Mouse (Mus musculus) lung, postnatal 36 days (tissue): ENCODE data around the gene Senp5.
"Not testable (repeated sequence)": the region's sequence is repeated elsewhere in the genome, so short reads cannot be mapped to it uniquely, and the experiment has no call there.

Experiments used
- DNase-seq: peaks from one replicate; pipeline ENCODE4 v3.0.0; 2022; ENCODE audit warnings: mixed read lengths

Gene Senp5

DNA sequence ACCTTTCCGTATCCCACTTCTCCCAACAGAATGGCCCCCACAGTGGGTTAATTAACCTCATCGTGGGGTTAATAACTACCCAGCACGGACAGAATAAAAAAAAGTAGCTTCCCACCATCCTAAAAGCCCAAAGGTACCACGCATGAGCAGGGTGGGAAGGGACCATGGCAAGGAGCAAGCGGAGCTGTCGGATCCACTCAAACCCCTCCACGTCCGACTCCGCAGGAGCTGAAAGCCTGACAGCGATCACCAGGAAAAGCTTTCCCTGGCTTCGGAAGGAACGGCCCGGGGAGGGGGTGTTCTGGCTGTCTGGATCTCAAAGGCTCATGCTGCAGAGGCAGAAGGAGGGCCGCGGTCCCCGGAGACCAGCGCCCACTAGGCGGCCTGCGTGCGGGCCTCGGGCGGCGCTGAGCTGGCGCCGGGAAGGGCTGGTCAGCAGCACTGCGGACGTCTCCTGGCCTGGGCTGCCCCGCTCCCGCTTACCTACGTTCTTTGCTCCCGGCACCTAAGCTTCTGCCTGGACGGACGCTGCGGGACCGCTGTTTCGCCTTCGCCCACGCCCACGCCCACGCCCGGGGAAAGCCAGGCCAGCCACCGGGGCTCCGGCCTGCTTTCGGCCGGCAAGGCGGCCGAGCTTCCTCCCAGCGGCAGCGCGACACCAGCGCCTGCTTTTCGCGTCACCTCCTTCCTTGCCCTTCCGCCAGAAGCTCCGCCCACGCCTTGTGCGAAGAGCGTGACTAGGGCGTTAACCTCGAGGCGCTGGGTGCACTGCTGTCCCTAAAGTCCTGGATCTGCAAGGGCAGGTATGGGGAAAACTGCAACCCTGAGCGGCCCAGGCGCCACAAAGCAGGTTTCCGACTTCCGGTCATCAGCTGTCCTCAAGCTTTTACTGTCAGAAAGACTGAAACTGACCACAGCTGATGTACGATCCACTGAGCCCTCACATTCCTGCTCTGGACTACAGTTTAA, at the start of gene Senp5:
Gene Senp5, minus strand, starts transcription at position 779 of the 969 bp plus-strand sequence.
- DNase-seq, result peak; percentile 95

DNA sequence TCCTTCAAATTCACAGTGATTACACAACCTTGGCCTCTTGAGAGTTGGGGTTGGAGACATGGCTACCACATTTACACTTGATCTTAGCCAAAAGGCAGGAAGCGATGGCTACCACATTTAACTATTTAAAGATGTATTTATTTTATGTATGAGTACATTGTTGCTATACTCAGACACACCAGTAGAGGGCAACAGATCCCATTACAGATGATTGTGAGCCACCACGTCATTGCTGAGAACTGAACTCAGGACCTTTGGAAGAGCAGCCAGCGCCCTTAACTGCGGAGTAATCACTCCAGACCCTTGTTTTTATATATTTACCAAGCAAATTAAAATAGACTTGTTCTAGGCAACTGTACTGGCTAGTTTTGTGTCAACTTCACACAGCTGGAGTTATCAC, 39.3 kb upstream of the Senp5 start:
- no peak for DNase-seq

DNA sequence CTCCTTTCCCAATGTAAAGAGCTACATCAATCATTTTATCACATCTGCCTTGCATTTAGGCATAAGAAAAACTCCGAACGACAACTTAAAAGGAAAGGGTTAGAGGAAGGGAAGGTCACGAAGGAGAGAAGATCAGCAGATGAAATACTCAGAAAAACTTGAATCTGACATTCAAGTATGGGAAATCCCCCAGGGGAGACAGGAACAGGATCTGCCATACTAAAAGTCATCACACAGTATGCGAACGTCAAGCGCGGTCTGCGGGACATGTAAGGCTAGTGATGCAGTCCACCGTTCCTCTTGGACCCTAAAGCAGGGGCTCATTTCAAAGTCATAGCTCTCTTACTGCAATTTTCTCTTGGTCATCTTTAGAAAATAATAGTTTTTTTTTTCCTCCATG, 16.6 kb upstream of the Senp5 start:
- DNase-seq, result no peak

DNA sequence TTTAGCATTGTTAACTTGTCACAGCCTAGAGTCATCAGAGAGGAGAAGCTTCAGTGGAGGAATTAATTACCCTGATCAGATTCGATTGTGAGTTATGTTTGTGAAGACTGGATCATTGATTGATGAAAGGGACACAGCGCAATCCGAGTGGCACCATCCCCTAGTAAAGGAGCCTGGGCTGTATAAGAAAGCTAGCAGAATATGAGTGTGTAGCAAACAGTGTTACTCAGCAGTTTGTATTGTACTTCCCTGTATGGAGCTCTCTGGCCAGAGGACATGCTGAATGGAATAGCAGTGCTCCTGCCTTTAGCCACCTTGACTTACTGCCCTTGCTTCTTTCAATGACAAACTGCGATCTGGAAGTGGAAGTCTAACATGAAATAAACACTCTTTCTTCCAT, 7.2 kb upstream of the Senp5 start:
- DNase-seq, result no peak

DNA sequence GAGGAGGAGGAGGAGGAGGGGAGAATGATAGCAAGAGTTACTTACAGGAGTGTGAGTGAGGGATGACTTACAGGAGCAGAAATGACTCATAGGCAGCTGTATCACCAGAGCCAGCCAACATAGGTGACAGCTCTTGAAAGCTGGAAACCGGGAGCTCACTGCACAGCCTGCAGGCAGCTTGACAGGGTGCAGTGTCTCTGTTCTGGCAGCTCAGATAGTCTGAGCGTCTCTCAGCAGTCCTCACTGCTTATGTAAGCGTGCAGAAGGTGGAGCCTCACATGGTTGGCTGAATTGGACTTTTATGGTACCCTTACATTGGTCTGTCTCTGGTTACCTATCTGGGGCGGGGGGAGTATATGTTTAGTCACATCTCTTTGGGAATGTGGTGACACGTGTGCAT, 6.8 kb upstream of the Senp5 start:
- no peak for DNase-seq

DNA sequence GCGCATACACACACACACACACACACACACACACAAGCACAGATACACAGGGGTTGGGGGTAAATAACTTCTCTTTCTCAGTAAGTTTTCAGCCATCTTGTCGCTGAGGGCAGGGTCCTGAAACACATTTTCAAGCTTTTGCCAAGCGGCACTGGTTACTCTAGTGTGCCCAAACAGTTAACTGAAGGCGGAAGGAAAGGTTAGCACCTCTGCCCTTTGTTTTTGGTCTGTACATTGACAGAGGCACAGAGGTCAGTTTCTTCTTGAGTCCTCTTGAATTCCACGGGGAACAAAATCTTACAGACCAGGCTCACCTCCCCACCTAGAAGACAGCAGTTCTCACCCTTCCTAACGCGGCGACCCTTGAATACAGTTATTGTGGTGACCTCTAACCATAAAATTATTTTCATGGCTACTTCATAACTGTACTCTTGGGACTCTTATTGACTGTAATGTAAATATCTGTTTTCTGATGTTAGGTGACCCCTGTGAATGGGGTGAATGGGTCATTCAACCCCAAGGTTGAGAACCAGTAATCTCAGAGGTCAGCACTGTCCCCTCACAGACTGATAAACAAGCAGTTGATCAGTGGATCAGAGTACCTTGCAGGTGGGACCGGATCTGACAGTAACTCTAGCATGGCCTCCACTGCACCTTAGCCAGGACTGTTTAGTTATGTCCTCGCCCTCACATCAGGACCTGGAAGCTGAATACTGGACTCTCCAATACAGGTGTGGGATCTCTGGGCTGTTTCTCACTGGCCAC, 5.6 kb upstream of the Senp5 start:
- no peak for DNase-seq

DNA sequence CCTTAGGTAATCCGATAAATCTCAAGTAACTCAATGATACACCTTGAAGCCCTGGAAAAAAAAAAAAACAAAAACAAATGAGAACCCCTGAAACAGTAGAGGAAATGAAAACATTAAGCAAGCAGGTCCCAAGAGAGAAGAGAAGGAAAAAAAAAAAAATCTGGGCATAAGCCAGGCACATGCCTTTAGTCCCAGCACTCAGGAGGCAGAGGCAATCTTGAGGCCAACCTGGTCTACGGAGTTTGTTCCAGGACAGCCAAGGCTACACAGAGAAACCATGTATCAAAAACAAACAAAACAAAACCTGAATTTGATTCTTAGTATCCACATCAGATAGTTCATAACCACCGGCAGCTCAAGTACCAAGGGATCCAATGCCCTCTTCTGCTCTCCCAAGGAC, 1.6 kb upstream of the Senp5 start:
- no peak for DNase-seq

DNA sequence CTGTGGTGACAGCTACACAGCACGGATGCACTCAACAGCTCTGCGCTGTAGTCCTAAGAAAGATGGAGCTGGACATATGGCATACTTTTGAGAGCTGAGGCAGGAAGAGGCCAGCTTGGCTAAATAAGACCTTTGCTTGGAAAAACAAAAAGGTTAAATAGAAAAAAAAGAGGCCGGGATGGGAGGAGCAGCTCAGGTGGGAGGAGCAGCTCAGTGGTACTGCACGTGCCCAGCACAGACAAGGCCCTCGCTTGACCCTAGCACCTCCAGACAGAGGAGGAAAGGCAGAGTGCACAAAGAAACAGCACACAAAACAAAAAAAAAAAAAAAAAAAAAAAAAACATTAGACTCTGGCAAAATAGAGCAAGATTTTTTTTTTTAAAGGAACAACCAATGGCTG, 6.7 kb downstream of the Senp5 start:
- no peak for DNase-seq

DNA sequence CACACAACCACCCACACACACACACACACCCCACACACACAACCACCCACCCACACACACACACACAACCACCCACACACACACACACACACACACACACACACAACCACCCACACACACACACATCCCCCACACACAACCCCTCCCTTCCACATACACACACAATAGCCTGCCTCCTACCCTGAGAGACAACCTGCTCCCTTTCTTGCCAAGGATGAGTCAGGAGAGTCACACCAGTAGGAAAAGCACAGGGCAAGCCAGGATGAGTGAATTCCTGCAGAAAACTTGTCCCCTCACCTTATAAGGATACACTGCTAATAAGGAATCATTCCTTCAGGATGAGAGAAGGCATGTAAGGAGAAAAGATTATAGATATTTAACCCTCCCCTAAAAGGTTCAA, 9.1 kb downstream of the Senp5 start:
- no peak for DNase-seq

DNA sequence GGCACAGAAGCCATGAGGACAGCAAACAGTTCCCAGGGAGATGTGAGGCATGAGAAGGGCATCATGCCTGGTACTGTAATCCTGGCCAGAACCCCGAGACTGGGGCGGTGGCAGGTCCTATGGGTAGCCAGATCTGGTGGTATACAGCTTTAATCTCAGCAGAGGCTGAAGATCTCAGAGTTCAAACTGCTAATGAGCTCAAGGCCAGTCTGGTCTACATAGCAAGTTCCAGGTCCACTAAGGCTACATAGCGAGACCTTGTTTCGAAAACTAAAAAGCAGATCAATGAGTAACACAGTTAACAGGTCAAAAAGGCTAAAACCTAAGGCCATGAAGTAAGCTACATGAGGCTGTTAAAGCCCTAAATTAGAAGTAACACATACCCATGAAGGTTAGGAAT, 9.9 kb downstream of the Senp5 start:
- DNase-seq, result no peak

DNA sequence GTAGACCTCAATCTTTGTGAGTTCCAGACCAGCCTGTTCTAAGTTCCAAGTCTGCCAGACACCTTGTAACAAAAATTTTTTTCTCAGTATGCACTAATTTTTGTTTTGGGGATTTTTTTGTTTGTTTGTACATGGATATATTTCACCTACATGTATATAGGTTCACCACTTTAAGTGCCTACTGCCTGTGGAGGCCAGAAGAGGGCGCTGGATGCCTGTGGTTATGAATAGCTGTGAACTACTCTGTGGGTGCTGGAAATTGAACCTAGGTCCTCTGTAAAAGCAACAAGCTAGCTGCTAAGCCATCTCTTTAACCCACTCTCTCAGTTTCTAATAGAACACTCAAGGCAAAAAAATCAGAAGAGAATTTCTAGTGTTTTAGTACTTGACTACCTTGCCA, 11.0 kb downstream of the Senp5 start:
- DNase-seq, result no peak

DNA sequence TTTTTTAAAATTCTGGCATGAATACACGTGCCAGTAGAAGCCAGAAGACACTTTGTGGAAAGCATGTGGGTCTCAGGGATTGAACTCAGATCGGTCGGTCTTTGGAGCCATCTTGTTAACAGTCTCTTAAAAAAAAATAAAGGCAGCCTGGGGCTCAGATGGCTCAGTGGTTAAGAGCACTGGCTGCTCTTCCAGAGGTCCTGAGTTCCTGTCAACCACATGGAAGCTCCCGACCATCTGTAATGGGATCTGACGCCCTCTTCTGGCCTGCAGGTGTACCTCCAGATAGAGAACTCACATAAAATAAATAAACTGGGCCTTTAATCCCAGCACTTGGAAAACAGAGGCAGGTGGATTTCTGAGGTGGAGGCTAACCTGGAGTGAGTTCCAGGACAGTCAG, 22.1 kb downstream of the Senp5 start:
- no peak for DNase-seq

DNA sequence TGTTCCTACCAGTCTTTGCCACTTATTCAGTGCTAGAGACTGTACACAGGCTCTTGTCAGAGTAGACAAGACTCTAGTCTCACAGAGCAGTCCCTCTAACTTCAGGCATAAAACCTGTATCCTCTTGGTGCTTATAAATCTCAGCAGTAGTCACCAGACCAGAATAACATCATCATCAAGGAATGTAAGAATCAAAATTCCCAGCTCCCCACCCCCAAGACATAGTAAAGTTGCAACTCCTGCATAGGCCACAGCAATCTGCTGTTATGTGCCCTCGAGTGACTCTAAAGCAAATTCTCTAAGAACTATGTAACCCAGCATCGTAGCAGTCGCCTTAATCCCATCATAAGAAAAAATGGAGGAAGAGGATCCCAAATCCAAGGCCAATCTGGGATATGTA, 23.6 kb downstream of the Senp5 start:
- no peak for DNase-seq

DNA sequence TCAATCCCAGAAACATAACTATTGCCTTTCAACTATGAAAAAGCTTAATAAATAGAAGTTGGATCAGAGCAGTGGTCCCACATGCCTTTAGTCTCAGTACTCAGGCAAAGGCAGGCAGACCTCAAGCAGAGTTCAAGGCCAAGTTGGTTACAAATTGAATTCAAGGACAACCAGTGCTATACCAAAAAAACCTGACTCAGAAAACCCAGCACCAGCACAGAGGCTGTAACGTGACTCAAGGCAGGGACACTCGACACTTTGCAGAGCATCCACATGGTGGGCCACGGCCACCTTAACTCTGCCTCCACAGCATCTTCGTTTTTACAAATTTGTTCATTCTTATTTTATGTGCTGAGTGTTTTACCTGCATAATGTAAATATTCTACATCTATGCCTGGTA, 27.8 kb downstream of the Senp5 start:
- no peak for DNase-seq

DNA sequence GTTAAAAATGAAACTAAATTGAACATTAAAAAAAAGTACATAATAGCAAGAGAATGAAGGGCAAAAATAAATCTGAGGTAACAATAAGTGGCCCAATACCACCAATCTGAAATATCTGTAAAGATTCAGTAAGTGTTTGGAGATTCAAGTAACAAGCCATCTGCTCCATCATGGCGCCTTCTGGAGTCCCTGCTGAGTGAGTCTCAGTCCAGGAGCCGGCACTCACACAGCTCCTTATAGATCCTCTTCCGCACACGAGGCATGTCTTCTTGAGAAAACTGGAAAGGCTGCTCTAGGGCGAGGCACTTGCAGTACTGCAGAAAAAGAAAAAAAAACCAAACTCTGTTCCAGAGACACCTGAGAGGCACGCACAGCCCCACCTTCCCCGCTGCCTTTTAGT, 39.9 kb downstream of the Senp5 start:
- DNase-seq, result no peak

DNA sequence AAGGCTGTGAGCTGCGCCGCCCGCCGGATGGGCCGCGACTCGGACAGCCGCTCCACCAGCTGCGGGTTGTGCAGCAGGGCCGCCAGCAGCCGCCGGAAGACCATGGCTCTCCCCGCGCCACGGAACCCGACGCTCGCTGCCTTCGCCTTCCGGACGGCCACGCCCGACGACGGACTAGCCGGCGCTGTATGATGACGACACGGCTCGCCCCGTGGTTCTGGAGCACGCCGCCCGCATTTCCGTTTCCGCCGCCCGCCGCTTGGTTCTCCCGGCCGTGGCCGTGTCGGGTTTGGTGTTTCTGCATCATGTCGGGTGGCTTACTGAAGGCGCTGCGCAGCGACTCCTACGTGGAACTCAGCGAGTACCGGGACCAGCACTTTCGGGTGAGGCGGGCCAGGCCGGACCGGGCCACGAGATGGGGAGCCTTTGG, 54.7 kb downstream of the Senp5 start, which contains the start of the genes 0610012G03Rik and Ncbp2:
Gene 0610012G03Rik, minus strand, starts transcription at position 150 of the 430 bp plus-strand sequence.
Gene Ncbp2, plus strand, starts transcription at position 169 of the 430 bp plus-strand sequence.
- DNase-seq, result peak; percentile 97

DNA sequence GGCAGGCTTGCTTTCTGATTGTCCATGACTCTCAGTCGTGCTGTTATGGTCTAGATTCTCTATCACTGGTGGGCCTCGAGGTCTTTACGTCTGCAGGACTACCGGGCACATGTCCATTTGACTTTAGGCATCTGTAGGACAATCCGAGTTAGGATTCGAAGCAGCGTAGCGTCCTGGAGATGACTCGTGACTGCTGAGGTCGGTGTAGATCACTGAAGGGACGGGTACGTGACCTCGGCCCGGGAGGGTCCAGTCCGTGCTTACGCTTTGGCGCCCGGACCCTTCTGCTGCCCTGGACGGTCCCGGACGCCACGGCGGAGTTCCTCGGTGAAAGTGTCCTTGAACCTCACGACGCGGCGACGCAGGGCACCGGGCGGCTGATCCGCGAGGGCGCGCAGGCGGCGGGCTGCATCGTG, 55.2 kb downstream of the Senp5 start:
- no peak for DNase-seq

DNA sequence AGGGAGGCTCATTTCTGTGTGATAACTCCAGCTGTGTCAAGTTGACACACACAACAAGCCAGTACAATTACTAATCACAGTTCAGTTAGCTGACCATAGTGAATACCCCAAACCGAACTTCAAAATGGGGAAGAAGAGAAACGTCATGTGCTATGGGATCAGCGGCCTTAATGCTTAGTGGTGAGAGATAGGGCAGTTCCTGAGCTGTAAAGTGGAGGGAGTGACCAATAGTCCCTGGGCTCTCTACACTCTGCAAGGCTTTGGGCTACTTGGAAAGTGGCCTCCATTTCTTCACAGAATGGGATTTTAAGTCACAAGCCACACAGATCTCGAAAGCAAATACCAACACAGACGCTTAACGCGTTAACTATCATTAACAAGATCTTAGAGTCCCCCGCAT, 55.8 kb downstream of the Senp5 start:
- DNase-seq, result no peak

DNA sequence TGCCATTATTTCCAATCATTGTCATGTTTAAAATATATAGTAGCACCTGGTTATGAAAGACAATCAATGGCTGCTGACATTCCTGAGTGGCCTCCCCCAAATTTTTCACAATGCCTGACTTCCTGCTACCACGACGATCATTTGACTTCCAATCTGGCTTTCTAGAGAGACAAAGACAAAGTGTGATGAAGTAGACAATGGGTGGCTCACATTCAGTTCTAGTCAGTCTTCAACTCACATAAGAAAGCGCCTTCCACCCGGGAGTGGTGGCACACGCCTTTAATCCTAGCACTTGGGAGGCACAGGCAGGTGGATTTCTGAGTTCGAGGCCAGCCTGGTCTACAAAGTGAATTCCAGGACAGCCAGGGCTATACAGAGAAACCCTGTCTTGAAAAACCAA, 57.1 kb downstream of the Senp5 start:
- not testable (repeated sequence) for DNase-seq

DNA sequence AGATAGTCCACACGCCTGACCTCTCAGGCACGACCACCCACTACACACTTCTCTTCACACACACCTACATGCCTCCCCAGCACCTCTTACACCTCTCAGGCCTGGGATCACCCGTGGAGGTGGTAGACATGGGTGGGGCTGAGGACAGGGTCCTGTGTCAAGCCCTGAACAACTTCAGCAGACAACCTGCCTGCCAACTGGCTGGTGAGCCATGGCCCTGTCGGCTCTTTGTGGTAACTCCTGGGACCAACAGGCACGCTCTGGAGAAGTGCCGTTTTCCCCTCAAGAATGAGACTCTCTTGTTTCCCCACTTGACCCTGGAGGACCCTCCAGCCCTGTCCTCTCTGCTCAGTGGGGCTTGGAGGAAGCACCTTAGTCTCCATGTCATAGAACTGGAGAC, 57.7 kb downstream of the Senp5 start:
- DNase-seq, result no peak

DNA sequence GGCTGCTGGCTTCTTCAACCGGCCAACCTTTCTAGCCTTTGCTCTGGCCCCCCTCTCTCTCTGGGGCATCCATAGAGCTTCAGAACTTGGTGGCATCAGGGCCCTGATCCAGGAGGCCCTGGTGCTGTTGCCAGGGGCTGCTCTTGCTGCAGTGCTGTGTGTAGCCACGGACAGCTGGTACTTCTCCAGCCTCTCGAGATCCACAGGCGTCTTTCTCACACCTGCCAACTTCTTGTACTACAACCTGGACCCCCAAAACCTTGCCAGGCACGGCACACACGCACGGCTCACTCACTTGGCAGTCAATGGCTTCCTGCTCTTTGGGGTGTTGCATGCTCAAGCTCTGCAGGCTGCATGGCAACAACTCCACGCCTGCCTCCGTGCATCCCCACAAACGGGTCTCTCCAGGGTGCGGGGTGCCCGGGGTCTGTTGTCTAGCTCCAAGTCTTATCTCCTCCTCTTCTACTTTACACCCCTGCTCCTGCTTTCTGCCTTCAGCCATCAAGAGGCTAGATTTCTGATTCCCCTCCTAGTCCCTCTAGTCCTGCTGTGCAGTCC, 58.3 kb downstream of the Senp5 start:
- no peak for DNase-seq

DNA sequence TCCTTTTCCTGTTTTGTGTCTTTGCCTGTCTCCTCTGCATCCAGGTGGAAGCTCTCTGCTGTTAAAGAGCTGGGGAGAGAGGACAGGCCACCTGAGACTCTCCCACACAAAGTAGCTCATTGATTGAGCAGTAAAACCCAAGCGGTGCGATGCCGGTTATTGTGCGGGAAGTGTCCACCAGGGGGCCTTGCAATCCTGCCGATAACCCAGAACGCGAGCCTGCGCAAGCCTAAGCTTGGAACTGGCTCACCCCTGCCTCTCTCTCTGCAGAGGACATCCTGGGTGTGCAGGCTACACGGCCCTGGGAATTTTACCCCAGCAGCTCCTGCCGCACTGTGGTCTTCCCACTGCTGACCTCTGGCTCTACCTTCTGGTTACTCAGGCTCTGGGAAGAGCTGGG, 59.1 kb downstream of the Senp5 start:
- DNase-seq, result peak; percentile 84

DNA sequence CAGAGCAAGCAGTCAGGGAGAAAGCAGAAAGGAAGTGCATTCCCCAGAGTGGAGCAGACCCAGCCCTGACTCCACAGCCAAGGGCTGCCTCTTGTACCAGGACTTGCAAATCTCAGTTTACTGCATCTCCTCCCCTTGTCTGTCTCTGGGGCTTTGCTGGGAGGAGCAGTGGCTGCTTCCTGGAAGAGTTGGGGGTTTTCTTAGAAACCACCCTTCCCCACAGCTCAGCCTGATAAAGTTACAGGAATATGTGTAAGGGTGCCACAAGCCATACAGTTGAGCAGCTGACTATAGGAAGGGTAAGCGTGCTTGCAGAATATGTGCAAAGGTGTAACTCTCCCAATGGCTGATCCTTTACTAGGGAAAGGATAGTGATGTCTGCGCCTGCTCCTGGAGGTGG, 62.5 kb downstream of the Senp5 start:
- no peak for DNase-seq

DNA sequence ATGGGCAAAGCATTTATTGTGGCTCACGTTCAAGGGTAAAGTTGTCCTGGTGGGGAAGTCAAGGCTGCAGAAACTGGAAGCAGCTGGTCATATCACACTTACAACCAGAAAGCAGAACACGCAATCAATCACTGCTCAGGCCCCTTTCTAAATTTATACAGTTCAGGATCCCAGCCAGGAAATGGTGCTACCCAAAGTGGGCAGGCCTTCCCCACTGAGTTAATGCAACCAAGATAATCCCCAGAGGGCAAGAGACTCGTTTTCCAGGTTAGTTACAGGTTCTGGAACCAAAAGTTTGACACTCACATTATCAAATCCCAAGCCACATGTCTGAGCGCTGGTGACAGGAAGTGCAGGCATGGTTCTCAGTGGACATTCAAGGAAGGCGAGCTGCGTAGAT, 64.2 kb downstream of the Senp5 start:
- no peak for DNase-seq
